Mouse (Mus musculus): ENCODE measurements around the gene Bach1. TPM values are rescaled to one million over a fixed set of nuclear protein-coding genes. Genes with fewer than 3 reads are reported as not detected.

The Bach1 gene
- polyA plus RNA-seq, 1 experiment from 2014 or later, result 9.6 TPM

DNA sequence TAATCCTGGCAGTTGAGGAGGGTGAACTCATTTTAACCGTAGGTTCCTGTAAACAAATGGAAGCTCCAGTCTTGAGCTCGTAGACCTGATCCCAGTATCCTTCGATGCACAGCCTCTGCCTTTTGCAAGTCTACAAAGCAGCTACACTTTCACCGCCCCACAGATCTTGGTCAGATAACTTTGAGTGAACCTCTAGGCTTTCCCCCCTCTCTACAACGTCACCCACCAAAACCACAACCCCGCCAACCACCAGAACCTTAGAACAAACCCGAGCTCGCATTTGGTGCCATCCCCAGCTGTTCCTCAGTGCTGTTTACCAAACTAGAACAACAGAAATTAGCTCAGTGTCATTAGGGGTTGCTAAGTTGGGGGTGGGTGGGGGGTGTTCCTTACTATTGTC is 37.1 kb upstream of the Bach1 start:
- no peak overlapping the region for H3K4me3 ChIP-seq (replicated peaks; ENCODE audit: low read length)
- H3K36me3 ChIP-seq (ENCODE audit: control insufficient read depth, insufficient read depth, low read length), result no peaks in the 10 kb centered on the region
- no peaks in the 10 kb centered on the region for H3K27me3 ChIP-seq (ENCODE audit: control insufficient read depth, insufficient read depth, low read length)
- 61% methylated on average over 8 of the region's 8 CpGs for WGBS
- H3K4me2 ChIP-seq (ENCODE audit: low read depth, low read length), result peak overlapping the region; percentile 46; the same call in 1 of the 2 replicates
- H3K9ac ChIP-seq (ENCODE audit: low read length), result no peak overlapping the region
- ATAC-seq (ENCODE audit: insufficient read depth, low FRiP score), result peak; percentile 27; the same call in 1 of the 2 replicates
- peaks cover 3% of the 10 kb centered on the region; the same call in 1 of the 2 replicates for H3K4me1 ChIP-seq (ENCODE audit: control insufficient read depth, insufficient read depth, low read length)
- no peaks in the 10 kb centered on the region for H3K9me3 ChIP-seq (replicated peaks; ENCODE audit: control insufficient read depth, low read length)
- H3K27ac ChIP-seq (ENCODE audit: low read length), result peak overlapping the region; percentile 62

DNA sequence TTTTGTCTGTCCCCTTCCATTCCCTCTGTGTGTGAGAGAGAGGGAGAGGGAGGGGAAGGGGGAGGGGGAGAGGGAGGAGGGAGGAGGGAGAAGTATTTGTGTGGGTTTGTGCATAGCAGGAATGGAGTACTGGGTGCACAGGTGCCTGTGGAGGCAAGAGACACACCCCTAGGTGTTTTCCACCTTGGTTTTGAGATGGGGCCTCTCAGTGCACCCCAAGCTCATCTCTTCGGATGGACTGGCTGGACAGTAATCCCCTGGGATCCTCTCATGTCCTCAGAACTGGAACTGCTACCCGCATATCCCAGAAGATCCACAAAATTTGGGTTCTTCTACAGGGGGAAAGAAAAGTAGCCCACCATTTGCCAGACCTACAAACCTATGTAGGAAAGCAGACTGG is 36.2 kb upstream of the Bach1 start:
- no peaks in the 10 kb centered on the region for H3K27me3 ChIP-seq (ENCODE audit: control insufficient read depth, insufficient read depth, low read length)
- H3K4me1 ChIP-seq (ENCODE audit: control insufficient read depth, insufficient read depth, low read length), result peaks cover 3% of the 10 kb centered on the region; the same call in 1 of the 2 replicates
- H3K4me3 ChIP-seq (replicated peaks; ENCODE audit: low read length), result no peak overlapping the region
- no peaks in the 10 kb centered on the region for H3K36me3 ChIP-seq (ENCODE audit: control insufficient read depth, insufficient read depth, low read length)
- ATAC-seq (ENCODE audit: insufficient read depth, low FRiP score), result no peak
- no peak overlapping the region for H3K27ac ChIP-seq (ENCODE audit: low read length)
- H3K9ac ChIP-seq (ENCODE audit: low read length), result no peak overlapping the region
- no peak overlapping the region for H3K4me2 ChIP-seq (ENCODE audit: low read depth, low read length)
- 90% methylated on average over 2 of the region's 2 CpGs for WGBS
- H3K9me3 ChIP-seq (replicated peaks; ENCODE audit: control insufficient read depth, low read length), result no peaks in the 10 kb centered on the region

DNA sequence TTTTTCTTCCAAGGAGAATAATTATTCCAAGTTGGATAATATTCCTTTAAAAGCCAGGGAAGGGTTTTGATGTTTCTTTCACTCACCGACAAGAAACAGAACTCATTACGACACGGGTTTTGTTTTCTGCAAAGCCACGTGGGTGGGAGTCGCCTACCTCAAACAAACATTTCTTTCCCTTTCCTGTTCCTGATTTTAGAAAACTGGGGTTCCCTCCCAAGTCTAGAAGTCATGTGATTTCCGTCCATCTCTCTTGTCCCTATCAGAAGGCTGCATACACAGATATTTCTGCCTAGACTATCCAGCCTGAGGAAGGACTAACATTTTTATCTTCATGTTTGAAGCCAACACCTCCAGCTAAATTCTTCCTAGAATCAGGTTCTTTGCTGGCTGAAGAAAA is 34.9 kb upstream of the Bach1 start:
- Histone ChIP-seq H3K9me3 (replicated peaks; ENCODE audit: control insufficient read depth, low read length) (no peaks in the 10 kb centered on the region), H3K27me3 (ENCODE audit: control insufficient read depth, insufficient read depth, low read length) (no peaks in the 10 kb centered on the region), H3K27ac (ENCODE audit: low read length) (no peak overlapping the region), H3K36me3 (ENCODE audit: control insufficient read depth, insufficient read depth, low read length) (no peaks in the 10 kb centered on the region), H3K9ac (ENCODE audit: low read length) (no peak overlapping the region), H3K4me3 (replicated peaks; ENCODE audit: low read length) (no peak overlapping the region), H3K4me2 (ENCODE audit: low read depth, low read length) (no peak overlapping the region), H3K4me1 (ENCODE audit: control insufficient read depth, insufficient read depth, low read length) (peaks cover 3% of the 10 kb centered on the region; the same call in 1 of the 2 replicates)
- ATAC-seq (ENCODE audit: insufficient read depth, low FRiP score), result no peak
- WGBS, result 50% methylated on average over 6 of the region's 6 CpGs

DNA sequence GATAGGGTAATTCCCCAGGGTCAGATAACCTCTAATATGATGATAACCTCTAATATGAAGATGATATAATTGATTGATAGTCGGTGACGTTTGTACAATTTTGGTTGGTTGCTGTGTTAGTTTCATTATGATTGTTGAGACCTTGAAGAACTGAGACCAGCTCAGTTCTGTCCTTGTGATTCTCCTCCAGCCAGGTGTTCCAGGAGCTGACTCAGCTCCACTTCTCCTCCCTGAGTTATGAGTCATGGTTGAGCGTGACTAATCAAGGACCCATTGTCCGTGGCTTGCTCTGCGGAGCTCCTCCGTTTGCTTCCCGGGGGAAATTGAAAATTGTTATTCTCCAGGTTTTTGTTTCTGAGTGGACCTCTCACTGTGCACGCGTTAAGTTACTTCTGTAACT is 33.5 kb upstream of the Bach1 start:
- H3K4me2 ChIP-seq (ENCODE audit: low read depth, low read length), result no peak overlapping the region
- H3K4me3 ChIP-seq (replicated peaks; ENCODE audit: low read length), result no peak overlapping the region
- H3K27me3 ChIP-seq (ENCODE audit: control insufficient read depth, insufficient read depth, low read length), result no peaks in the 10 kb centered on the region
- no peaks in the 10 kb centered on the region for H3K9me3 ChIP-seq (replicated peaks; ENCODE audit: control insufficient read depth, low read length)
- 58% methylated on average over 9 of the region's 9 CpGs for WGBS
- peak; percentile 72; the same call in 1 of the 2 replicates for ATAC-seq (ENCODE audit: insufficient read depth, low FRiP score)
- no peaks in the 10 kb centered on the region for H3K36me3 ChIP-seq (ENCODE audit: control insufficient read depth, insufficient read depth, low read length)
- H3K4me1 ChIP-seq (ENCODE audit: control insufficient read depth, insufficient read depth, low read length), result peaks cover 3% of the 10 kb centered on the region; the same call in 1 of the 2 replicates
- H3K9ac ChIP-seq (ENCODE audit: low read length), result no peak overlapping the region
- H3K27ac ChIP-seq (ENCODE audit: low read length), result no peak overlapping the region

DNA sequence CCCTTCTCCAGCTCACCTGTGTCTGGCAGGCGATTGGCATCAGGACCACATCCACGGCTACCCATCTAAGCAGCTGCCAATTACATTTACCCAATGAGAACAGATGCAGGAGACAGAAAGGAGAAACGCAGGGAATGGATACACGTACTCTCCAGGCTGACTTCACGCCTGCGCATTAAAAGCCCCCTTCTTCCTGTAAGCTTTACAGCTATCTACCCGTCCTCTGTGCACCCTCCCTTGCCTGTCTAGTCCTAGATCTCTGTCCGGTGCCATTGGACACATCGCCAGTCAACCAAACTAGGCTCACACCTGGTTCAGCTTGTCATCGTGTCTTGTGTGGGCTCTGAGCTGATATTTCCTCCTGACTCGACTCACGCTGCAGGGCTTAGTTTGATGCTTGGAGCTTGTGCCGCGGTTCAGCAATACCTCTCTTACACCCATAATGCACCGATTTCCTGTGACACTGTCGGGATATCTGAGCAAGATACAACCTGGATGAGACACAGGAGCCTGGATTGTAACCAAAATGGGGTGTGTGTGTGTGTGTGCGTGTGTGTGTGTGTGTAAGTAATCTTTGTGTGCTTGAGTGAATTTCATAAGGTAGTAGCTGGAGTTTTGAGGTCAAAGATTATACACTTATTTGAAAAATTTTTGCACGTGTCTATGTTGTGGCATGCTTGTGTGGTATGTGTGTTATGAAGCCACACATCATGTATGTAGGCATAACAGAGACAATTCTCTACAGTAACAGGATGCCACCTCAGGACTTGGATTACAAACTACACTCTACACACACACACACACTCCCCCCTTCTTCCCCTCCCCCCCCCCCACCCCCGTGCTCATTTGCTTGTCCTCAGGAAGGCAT is 32.8 kb upstream of the Bach1 start:
- no peak overlapping the region for H3K4me3 ChIP-seq (replicated peaks; ENCODE audit: low read length)
- no peak overlapping the region for H3K9ac ChIP-seq (ENCODE audit: low read length)
- H3K27ac ChIP-seq (ENCODE audit: low read length), result no peak overlapping the region
- no peaks in the 10 kb centered on the region for H3K9me3 ChIP-seq (replicated peaks; ENCODE audit: control insufficient read depth, low read length)
- ATAC-seq (ENCODE audit: insufficient read depth, low FRiP score), result no peak
- 84% methylated on average over 19 of the region's 19 CpGs for WGBS
- peaks cover 3% of the 10 kb centered on the region; the same call in 1 of the 2 replicates for H3K4me1 ChIP-seq (ENCODE audit: control insufficient read depth, insufficient read depth, low read length)
- no peak overlapping the region for H3K4me2 ChIP-seq (ENCODE audit: low read depth, low read length)
- no peaks in the 10 kb centered on the region for H3K36me3 ChIP-seq (ENCODE audit: control insufficient read depth, insufficient read depth, low read length)
- H3K27me3 ChIP-seq (ENCODE audit: control insufficient read depth, insufficient read depth, low read length), result no peaks in the 10 kb centered on the region

DNA sequence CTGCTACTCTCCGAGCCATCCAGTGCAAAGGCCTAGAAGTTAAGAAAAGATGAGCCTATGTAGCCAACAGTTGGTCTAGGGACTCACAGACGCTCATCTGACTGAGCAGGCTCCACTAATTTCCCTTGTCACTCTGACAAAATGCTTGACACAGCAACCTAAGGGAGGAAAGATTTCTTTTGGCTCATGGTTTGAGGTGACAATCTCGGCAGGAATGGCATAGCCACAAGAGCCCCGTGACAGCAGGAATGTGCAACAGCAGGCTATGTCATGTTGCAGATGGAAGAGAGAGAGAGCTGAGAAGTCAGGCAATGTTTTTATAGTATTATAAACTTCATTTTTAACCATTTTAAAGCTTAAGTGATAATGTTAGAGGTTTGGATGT is 32.1 kb upstream of the Bach1 start:
- H3K27me3 ChIP-seq (ENCODE audit: control insufficient read depth, insufficient read depth, low read length), result no peaks in the 10 kb centered on the region
- ATAC-seq (ENCODE audit: insufficient read depth, low FRiP score), result no peak
- 77% methylated on average over 4 of the region's 4 CpGs for WGBS
- H3K4me2 ChIP-seq (ENCODE audit: low read depth, low read length), result no peak overlapping the region
- H3K4me1 ChIP-seq (ENCODE audit: control insufficient read depth, insufficient read depth, low read length), result 0 out of 2 replicates have a peak, but pooled peaks cover 3% of the 10 kb centered on the region
- no peak overlapping the region for H3K4me3 ChIP-seq (replicated peaks; ENCODE audit: low read length)
- no peaks in the 10 kb centered on the region for H3K36me3 ChIP-seq (ENCODE audit: control insufficient read depth, insufficient read depth, low read length)
- no peaks in the 10 kb centered on the region for H3K9me3 ChIP-seq (replicated peaks; ENCODE audit: control insufficient read depth, low read length)
- H3K9ac ChIP-seq (ENCODE audit: low read length), result no peak overlapping the region
- no peak overlapping the region for H3K27ac ChIP-seq (ENCODE audit: low read length)

DNA sequence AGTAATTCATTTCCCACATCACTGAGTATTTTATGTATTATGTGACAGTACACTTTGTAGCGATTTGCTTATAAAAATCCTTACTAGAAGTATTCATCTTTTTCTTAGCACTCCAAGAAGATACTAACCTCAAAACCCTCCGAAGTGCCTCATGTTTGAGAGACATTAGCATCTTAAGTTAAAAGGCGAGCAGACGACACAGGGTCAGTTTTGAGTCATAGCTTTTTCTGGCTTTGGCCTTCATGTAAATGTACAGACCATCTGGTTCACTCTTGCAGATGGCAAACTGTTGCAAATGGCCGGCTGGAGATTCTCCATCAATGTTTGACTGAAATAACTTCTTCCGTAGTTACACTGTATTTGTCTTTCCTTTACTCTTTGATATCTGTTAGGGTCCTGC is 30.7 kb upstream of the Bach1 start:
- Histone ChIP-seq H3K36me3 (ENCODE audit: control insufficient read depth, insufficient read depth, low read length) (no peaks in the 10 kb centered on the region), H3K27ac (ENCODE audit: low read length) (no peak overlapping the region), H3K4me1 (ENCODE audit: control insufficient read depth, insufficient read depth, low read length) (0 out of 2 replicates have a peak, but pooled peaks cover 3% of the 10 kb centered on the region), H3K9me3 (replicated peaks; ENCODE audit: control insufficient read depth, low read length) (no peaks in the 10 kb centered on the region), H3K4me2 (ENCODE audit: low read depth, low read length) (no peak overlapping the region), H3K9ac (ENCODE audit: low read length) (no peak overlapping the region), H3K27me3 (ENCODE audit: control insufficient read depth, insufficient read depth, low read length) (no peaks in the 10 kb centered on the region), H3K4me3 (replicated peaks; ENCODE audit: low read length) (no peak overlapping the region)
- no peak for ATAC-seq (ENCODE audit: insufficient read depth, low FRiP score)
- WGBS, result 61% methylated on average over 6 of the region's 6 CpGs

DNA sequence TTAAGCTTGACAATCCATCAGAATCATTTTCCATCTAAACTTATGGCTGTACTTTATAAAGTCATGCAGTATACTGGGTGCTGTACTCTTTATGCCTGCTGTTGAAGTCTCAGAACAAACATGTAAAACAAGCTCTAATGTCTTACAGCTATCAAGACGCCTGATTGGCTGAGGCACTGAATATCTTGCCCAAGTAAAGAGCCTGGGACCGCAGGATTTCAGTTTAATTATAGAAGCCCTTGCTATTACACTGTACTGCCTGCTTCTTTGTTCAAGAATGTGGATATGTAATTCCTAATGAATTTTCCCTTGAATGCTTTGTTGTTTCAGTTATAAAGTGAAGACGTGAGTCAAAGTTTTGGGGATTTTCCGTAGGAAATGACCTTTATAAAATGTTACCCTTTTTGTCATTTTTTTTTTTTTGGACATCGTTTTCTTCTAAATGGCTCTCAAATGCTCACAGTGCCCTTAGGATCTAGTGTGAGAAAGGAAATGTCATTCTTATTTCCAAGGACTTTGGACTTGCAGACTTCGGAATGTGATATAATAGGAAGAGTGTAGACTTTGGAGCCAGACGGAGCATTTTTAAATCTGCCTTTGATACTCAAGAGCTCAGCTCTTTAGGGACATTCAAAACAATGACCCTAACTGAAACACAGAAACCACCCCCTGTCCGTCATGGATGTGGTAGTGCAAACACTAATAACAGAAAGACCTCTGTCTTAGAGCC is 28.5 kb upstream of the Bach1 start:
- Histone ChIP-seq H3K4me3 (replicated peaks; ENCODE audit: low read length) (no peak overlapping the region), H3K4me1 (ENCODE audit: control insufficient read depth, insufficient read depth, low read length) (0 out of 2 replicates have a peak, but pooled peaks cover 3% of the 10 kb centered on the region), H3K9me3 (replicated peaks; ENCODE audit: control insufficient read depth, low read length) (no peaks in the 10 kb centered on the region), H3K27me3 (ENCODE audit: control insufficient read depth, insufficient read depth, low read length) (no peaks in the 10 kb centered on the region), H3K4me2 (ENCODE audit: low read depth, low read length) (no peak overlapping the region), H3K27ac (ENCODE audit: low read length) (no peak overlapping the region), H3K9ac (ENCODE audit: low read length) (no peak overlapping the region), H3K36me3 (ENCODE audit: control insufficient read depth, insufficient read depth, low read length) (no peaks in the 10 kb centered on the region)
- 62% methylated on average over 8 of the region's 8 CpGs for WGBS
- no peak for ATAC-seq (ENCODE audit: insufficient read depth, low FRiP score)

DNA sequence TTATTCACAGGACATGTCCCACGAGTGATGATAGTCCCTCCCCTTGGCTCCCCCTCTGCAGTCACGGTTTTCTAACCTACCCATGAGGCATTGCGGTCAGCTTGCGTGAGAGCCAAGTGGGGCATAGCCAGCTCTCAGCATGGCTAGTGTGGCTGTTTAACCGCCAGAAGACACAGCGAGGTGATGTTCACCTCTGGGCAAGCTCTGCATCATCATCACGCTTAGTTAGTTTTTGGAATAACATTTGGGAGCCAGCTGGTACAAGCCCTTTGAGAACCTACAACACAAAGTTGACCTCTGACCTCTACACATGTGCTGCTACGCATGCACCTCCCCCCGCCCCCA is 28.0 kb upstream of the Bach1 start:
- 84% methylated on average over 9 of the region's 9 CpGs for WGBS
- ATAC-seq (ENCODE audit: insufficient read depth, low FRiP score), result no peak
- no peak overlapping the region for H3K4me3 ChIP-seq (replicated peaks; ENCODE audit: low read length)
- no peaks in the 10 kb centered on the region for H3K36me3 ChIP-seq (ENCODE audit: control insufficient read depth, insufficient read depth, low read length)
- no peak overlapping the region for H3K27ac ChIP-seq (ENCODE audit: low read length)
- H3K9ac ChIP-seq (ENCODE audit: low read length), result no peak overlapping the region
- H3K27me3 ChIP-seq (ENCODE audit: control insufficient read depth, insufficient read depth, low read length), result no peaks in the 10 kb centered on the region
- H3K9me3 ChIP-seq (replicated peaks; ENCODE audit: control insufficient read depth, low read length), result no peaks in the 10 kb centered on the region
- H3K4me2 ChIP-seq (ENCODE audit: low read depth, low read length), result no peak overlapping the region
- H3K4me1 ChIP-seq (ENCODE audit: control insufficient read depth, insufficient read depth, low read length), result 0 out of 2 replicates have a peak, but pooled peaks cover 3% of the 10 kb centered on the region

Data from stomach, embryonic 16.5 days (tissue).